Mouse (Mus musculus) kidney, embryonic 15.5 days (tissue): Measurements from ENCODE around the gene Klhdc4. TPM values are rescaled to one million over a fixed set of nuclear protein-coding genes. Genes with fewer than 3 reads are reported as not detected.

Experiments used
- ATAC-seq: fragments of 200-750 bp; cut with Nextera tagmentation; replicated peaks from 2 replicates; pipeline ENCODE4 v1.8.0; 2017; ENCODE audit warnings: moderate TSS enrichment; ENCODE audit not compliant: low FRiP score
- H3K27ac ChIP-seq: fragments of 300-500 bp; sonication (generic); 2 replicates; pipeline ENCODE4 v1.5.1; 2015; ENCODE audit warnings: mild to moderate bottlenecking, inconsistent platforms
- H3K27me3 ChIP-seq: fragments of 300-500 bp; sonication (generic); 2 replicates; pipeline ENCODE4 v1.6.1; 2015; ENCODE audit warnings: inconsistent platforms
- H3K36me3 ChIP-seq: fragments of 300-500 bp; sonication (generic); 2 replicates; pipeline ENCODE4 v1.6.1; 2015; ENCODE audit warnings: inconsistent platforms
- H3K4me1 ChIP-seq: fragments of 300-500 bp; sonication (generic); 2 replicates; pipeline ENCODE4 v1.6.1; 2015; ENCODE audit warnings: inconsistent platforms
- H3K4me2 ChIP-seq: fragments of 300-500 bp; sonication (generic); 2 replicates; pipeline ENCODE4 v1.6.1; 2015; ENCODE audit warnings: moderate library complexity, mild to moderate bottlenecking, inconsistent platforms
- H3K4me3 ChIP-seq: fragments of 300-500 bp; sonication (generic); replicated peaks from 2 replicates; pipeline ENCODE4 v1.5.1; 2015; ENCODE audit warnings: mild to moderate bottlenecking, inconsistent platforms
- H3K9ac ChIP-seq: fragments of 300-500 bp; sonication (generic); 2 replicates; pipeline ENCODE4 v1.6.1; 2015; ENCODE audit warnings: mild to moderate bottlenecking, inconsistent platforms
- H3K9me3 ChIP-seq: fragments of 300-500 bp; sonication (generic); replicated peaks from 2 replicates; pipeline ENCODE4 v1.6.1; 2016; ENCODE audit warnings: inconsistent platforms
- WGBS: fragments of 180-500 bp; shearing (Covaris S2); methylation state at CpG from one replicate; pipeline ENCODE4 v1.1.7; 2015; ENCODE audit warnings: mixed read lengths; 5-methylcytosine and 5-hydroxymethylcytosine counted together
- polyA plus RNA-seq: library from polyadenylated mRNA; unstranded; fragments of >200 nt; fragmentation: Nextera tagmentation; extraction: Ambion mirVana; gene quantifications from 2 replicates; pipeline ENCODE4 v1.2.1, GENCODE M21; 2015

Gene Klhdc4
- polyA plus RNA-seq, 1 experiment from 2014 or later, result 45.5 TPM

GRCm38 (mm10) chr8:121769095-121769494 lies 60.3 kb downstream of the Klhdc4 start:
- no peak overlapping the region for H3K4me2 ChIP-seq
- WGBS, result 46% methylated on average over 3 of the region's 3 CpGs
- no peak overlapping the region for H3K4me3 ChIP-seq
- no peaks in the 10 kb centered on the region for H3K27me3 ChIP-seq
- H3K9me3 ChIP-seq, result no peaks in the 10 kb centered on the region
- no peak overlapping the region for H3K27ac ChIP-seq
- no peaks in the 10 kb centered on the region; the same call in 1 of the 2 replicates for H3K4me1 ChIP-seq
- no peak overlapping the region for H3K9ac ChIP-seq
- ATAC-seq, result no peak
- no peaks in the 10 kb centered on the region for H3K36me3 ChIP-seq

GRCm38 (mm10) chr8:121765594-121766138 lies 63.7 kb downstream of the Klhdc4 start:
- Histone ChIP-seq H3K4me2 (no peak overlapping the region), H3K4me1 (0 out of 2 replicates have a peak, but pooled peaks cover 3% of the 10 kb centered on the region), H3K27ac (no peak overlapping the region), H3K27me3 (no peaks in the 10 kb centered on the region; the same call in 1 of the 2 replicates), H3K9ac (no peak overlapping the region), H3K4me3 (no peak overlapping the region), H3K9me3 (no peaks in the 10 kb centered on the region), H3K36me3 (no peaks in the 10 kb centered on the region)
- 72% methylated on average over 7 of the region's 7 CpGs for WGBS
- ATAC-seq, result no peak

- H3K4me2 ChIP-seq, result no peak overlapping the region
- 73% methylated on average over 9 of the region's 9 CpGs for WGBS
- no peak overlapping the region for H3K27ac ChIP-seq
- H3K36me3 ChIP-seq, result no peaks in the 10 kb centered on the region
- no peaks in the 10 kb centered on the region; the same call in 1 of the 2 replicates for H3K27me3 ChIP-seq
- 0 out of 2 replicates have a peak, but pooled peaks cover 3% of the 10 kb centered on the region for H3K4me1 ChIP-seq
- no peaks in the 10 kb centered on the region for H3K9me3 ChIP-seq
- no peak overlapping the region for H3K9ac ChIP-seq
- no peak for ATAC-seq
- no peak overlapping the region for H3K4me3 ChIP-seq
Observed at GRCm38 (mm10) chr8:121763700-121764013, 65.7 kb downstream of the Klhdc4 start.

- Histone ChIP-seq H3K9me3 (no peaks in the 10 kb centered on the region), H3K27me3 (no peaks in the 10 kb centered on the region; the same call in 1 of the 2 replicates), H3K36me3 (no peaks in the 10 kb centered on the region), H3K9ac (no peak overlapping the region), H3K4me1 (0 out of 2 replicates have a peak, but pooled peaks cover 3% of the 10 kb centered on the region), H3K27ac (no peak overlapping the region), H3K4me3 (no peak overlapping the region), H3K4me2 (no peak overlapping the region)
- WGBS, result 58% methylated on average over 7 of the region's 7 CpGs
- ATAC-seq, result no peak
Observed at GRCm38 (mm10) chr8:121762999-121763699, 66.2 kb downstream of the Klhdc4 start.

GRCm38 (mm10) chr8:121761480-121761879 lies 67.9 kb downstream of the Klhdc4 start:
- no peak overlapping the region for H3K27ac ChIP-seq
- no peak overlapping the region for H3K4me2 ChIP-seq
- H3K4me3 ChIP-seq, result no peak overlapping the region
- no peaks in the 10 kb centered on the region; the same call in 1 of the 2 replicates for H3K27me3 ChIP-seq
- WGBS, result 31% methylated on average over 10 of the region's 10 CpGs
- H3K36me3 ChIP-seq, result no peaks in the 10 kb centered on the region
- H3K9me3 ChIP-seq, result no peaks in the 10 kb centered on the region
- 0 out of 2 replicates have a peak, but pooled peaks cover 3% of the 10 kb centered on the region for H3K4me1 ChIP-seq
- H3K9ac ChIP-seq, result no peak overlapping the region
- no peak for ATAC-seq

- H3K4me3 ChIP-seq, result no peak overlapping the region
- no peaks in the 10 kb centered on the region for H3K36me3 ChIP-seq
- H3K27me3 ChIP-seq, result no peaks in the 10 kb centered on the region; the same call in 1 of the 2 replicates
- WGBS, result 71% methylated on average over 7 of the region's 7 CpGs
- H3K27ac ChIP-seq, result no peak overlapping the region
- H3K4me2 ChIP-seq, result no peak overlapping the region
- no peaks in the 10 kb centered on the region for H3K9me3 ChIP-seq
- no peak for ATAC-seq
- H3K9ac ChIP-seq, result no peak overlapping the region
- 0 out of 2 replicates have a peak, but pooled peaks cover 3% of the 10 kb centered on the region for H3K4me1 ChIP-seq
Observed at GRCm38 (mm10) chr8:121760484-121760883, 68.9 kb downstream of the Klhdc4 start.

- no peak overlapping the region for H3K4me3 ChIP-seq
- H3K36me3 ChIP-seq, result no peaks in the 10 kb centered on the region
- peaks cover 8% of the 10 kb centered on the region; the same call in 1 of the 2 replicates for H3K27me3 ChIP-seq
- H3K9me3 ChIP-seq, result no peaks in the 10 kb centered on the region
- 0 out of 2 replicates have a peak, but pooled peaks cover 3% of the 10 kb centered on the region for H3K4me1 ChIP-seq
- ATAC-seq, result no peak
- no peak overlapping the region for H3K27ac ChIP-seq
- no peak overlapping the region for H3K4me2 ChIP-seq
- H3K9ac ChIP-seq, result no peak overlapping the region
- WGBS, result 76% methylated on average over 12 of the region's 12 CpGs
Observed at GRCm38 (mm10) chr8:121758470-121758869, 70.9 kb downstream of the Klhdc4 start.

- no peak overlapping the region for H3K4me3 ChIP-seq
- no peak for ATAC-seq
- 31% methylated on average over 3 of the region's 3 CpGs for WGBS
- no peak overlapping the region for H3K9ac ChIP-seq
- H3K27me3 ChIP-seq, result peaks cover 20% of the 10 kb centered on the region
- H3K27ac ChIP-seq, result no peak overlapping the region
- no peak overlapping the region for H3K4me2 ChIP-seq
- no peaks in the 10 kb centered on the region for H3K4me1 ChIP-seq
- H3K36me3 ChIP-seq, result no peaks in the 10 kb centered on the region
- peaks cover 5% of the 10 kb centered on the region for H3K9me3 ChIP-seq
Observed at GRCm38 (mm10) chr8:121751407-121751806, 78.0 kb downstream of the Klhdc4 start.

- no peak for ATAC-seq
- H3K4me1 ChIP-seq, result no peaks in the 10 kb centered on the region
- peaks cover 5% of the 10 kb centered on the region for H3K9me3 ChIP-seq
- no peak overlapping the region for H3K4me3 ChIP-seq
- WGBS, result 44% methylated on average over 3 of the region's 3 CpGs
- peaks cover 20% of the 10 kb centered on the region for H3K27me3 ChIP-seq
- H3K4me2 ChIP-seq, result no peak overlapping the region
- no peak overlapping the region for H3K9ac ChIP-seq
- no peaks in the 10 kb centered on the region for H3K36me3 ChIP-seq
- H3K27ac ChIP-seq, result no peak overlapping the region
Observed at GRCm38 (mm10) chr8:121750512-121750911, 78.9 kb downstream of the Klhdc4 start.

- Histone ChIP-seq H3K27me3 (peaks cover 16% of the 10 kb centered on the region), H3K4me1 (no peaks in the 10 kb centered on the region), H3K4me2 (no peak overlapping the region), H3K9ac (no peak overlapping the region), H3K36me3 (no peaks in the 10 kb centered on the region), H3K4me3 (no peak overlapping the region), H3K9me3 (peaks cover 5% of the 10 kb centered on the region), H3K27ac (no peak overlapping the region)
- no peak for ATAC-seq
- 75% methylated on average over 9 of the region's 9 CpGs for WGBS
Observed at GRCm38 (mm10) chr8:121749501-121749900, 79.9 kb downstream of the Klhdc4 start.
